Mouse (Mus musculus): ENCODE data around the gene Edar.

The Edar gene

DNA sequence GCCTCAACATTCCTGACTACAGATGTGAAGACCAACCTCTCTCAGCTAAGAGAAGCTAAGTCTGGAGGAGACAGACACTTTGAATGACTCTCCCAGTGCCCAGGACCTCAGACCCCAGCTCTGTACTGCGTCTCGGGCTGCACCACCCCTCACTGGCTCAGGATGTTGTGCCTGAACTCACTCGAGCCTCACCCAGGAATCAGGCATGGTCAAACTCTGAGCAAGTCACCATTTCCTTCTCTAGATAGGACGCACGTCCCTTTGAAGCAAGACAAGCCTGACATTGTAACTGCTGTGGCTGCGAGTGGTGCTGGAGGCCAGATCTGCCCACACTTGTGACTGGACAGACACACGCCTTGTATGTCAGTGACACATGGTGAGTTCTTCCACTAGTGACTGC lies 73.5 kb downstream of the Edar start:
- DNase-seq (ENCODE audit: low spot score in 2 of 2) = no peak

DNA sequence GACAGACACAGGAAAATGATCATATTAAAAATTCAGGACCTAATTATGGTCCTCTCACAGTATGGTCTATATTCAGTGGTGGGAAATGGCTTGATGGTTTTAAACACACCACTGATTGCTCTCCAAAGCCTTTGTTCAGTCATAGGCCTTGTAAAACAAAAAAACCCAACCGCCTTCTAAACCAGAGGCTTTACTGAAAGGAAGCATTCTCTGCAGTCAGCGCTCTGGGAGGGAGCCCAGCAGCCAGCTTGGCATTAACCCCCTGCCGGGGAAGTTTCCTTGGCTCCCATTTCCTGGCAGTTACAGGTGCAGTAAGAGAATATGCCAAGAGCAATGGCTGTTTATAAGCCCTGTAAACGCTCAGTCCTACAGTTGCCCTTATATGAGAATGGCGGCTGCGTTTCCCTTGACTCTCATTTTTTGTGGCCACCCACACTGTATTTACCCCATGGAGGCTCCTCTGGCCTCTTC lies 74.0 kb downstream of the Edar start:
- DNase-seq (ENCODE audit: low spot score in 2 of 2) = no peak

DNA sequence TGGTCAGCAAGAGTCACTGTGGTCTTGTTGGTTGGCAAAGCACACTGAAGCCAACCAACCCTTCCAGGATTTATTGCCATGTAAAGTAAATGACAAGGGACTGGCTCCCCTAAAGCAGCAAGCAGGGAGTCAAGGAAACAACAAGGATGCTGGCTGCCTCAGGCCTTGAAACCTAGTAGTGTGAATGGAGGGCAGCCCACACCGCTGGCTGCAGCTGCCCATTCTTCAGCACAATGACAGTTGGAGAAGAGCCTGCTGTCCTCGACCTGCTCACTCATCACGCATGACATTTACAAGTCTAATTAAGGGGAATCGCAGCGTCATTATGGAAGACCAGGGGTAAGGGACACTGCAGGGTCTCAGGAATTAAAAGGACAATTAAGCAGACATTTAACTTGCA lies 74.5 kb downstream of the Edar start:
- no peak for DNase-seq (ENCODE audit: low spot score in 2 of 2)

DNA sequence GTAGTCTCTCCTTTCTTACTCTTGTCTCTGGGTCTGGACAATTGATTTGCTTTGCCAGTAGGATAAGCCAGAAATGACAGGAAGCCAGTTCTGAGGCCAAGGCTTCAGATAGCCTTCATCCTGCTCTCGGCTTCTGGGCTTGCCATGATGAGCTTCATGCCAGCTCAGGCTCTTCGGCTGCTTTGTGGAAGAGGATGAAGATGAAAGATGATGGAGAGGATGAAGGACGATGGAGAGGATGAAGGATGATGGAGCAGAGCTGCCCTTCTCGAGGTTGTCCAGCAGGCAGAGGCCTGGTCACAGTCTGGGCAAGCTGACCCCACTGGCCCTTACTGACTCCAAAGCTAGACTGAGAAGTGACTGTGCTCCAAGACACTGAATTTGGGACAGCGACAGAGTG lies 75.3 kb downstream of the Edar start:
- no peak for DNase-seq (ENCODE audit: low spot score in 2 of 2)

DNA sequence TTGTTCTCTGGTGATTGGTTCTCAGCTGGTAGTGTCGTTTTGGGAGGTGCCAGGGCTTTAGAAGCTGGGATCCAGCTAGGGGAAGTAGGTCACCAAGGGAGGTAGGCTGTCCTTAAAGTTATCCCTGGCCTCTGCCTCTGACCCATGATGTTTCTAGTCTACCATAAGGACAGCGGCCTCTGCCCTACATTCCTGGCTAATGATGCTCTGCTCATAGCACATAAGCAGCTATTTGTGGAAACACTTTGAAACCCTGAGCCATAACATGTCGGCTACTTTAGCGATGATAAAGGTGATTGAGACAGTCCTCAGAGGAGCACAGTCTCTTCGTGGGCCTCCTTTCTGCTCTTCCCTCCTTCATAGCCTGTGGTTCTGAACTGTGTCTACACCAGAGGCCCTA lies 79.6 kb downstream of the Edar start:
- DNase-seq (ENCODE audit: low spot score in 2 of 2) = no peak

DNA sequence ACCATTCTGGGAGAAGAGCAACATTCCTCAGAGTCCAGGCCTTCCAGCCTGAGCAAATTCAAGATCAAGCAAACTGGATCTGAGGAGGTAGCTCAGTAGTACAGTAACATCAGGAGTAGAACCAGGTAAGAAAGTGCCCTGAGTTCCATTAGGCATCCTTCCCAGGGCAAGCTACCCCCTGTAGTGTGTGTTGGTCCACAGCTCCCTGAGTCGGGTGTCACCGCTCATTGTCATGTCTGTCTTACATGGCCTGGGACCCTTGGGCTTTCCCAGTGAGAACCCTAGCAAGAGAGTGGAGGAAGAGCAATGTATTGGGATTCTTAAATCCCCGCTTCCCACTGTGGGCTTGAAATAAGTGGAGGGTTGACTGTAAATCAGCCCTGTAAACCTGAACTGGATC lies 80.3 kb downstream of the Edar start:
- no peak for DNase-seq (ENCODE audit: low spot score in 2 of 2)

DNA sequence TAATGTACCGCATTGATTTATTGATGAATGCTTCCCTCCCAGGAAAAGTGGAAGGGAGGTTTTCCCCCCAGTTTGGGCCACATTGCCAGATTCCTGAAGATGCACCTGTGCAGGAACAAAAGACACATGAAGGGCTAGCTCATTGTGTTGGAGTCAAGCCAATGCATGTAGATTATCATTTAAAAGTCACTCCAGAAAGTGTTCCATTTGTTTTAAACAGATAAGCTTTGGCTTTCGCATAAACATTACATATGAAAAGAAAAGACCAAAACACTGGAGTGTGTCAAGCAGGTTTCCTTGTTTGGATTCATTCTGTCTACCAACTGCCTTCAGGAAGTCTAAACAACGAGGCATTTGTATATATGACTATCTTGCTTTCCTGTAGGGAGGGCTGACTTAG lies 81.0 kb downstream of the Edar start:
- no peak for DNase-seq (ENCODE audit: low spot score in 2 of 2)

DNA sequence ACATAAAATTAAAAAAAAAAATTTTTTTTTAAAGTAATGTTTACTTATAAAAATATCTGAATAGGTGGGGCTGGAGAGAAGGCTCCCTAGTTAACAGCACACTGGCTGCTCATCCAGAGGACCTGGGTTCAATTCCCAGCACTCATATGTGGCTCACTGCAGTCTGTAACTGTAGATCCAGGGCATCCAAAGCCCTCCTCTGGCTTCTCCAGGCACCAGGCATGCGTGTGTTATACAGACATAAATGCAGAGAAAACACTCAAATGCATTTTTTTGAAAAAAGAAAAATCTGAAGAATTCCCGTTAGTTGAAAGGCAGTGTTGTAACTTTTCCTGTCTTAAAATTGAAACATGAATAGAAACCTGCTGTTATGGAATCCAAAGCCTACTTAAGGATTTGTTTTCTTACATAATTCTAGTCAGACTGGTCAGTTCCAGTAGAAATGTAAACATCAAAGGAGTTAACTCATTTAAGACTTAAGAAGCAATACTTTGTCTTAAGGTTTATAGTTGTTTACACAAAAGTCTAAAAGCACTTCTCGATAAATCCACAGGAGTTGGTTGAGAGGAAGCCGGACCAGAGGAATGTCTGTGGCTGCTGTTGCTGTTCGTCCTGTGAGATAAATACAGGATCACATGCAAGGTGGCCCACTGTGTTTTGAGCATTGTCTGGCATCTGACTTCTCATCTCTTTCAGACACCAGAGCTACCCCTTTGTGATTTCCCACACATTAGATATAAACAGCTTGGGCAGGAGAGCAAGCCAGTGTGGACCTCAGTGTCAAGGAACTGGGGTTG lies 89.8 kb downstream of the Edar start:
- no peak for DNase-seq (ENCODE audit: low spot score in 2 of 2)

DNA sequence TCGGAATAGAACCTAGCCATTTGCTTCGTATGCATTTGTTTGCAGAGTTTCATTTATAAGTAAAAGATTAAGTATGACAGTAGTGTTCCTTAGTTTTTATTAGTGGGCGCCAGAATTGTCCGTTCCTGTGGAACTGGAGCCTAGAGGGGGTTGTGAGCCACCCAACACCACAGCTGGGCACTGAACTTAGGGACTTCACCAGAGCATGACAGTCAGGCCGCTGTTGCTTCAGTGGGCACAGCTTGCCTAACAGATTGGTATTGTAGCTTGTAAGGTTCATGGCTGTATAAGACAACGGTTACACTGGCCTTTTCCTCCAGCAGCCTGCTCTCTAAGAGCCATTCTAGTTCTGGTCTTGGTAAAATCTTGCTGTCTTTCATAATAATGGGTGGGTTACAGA lies 114.9 kb downstream of the Edar start:
- no peak for DNase-seq (ENCODE audit: low spot score in 2 of 2)

DNA sequence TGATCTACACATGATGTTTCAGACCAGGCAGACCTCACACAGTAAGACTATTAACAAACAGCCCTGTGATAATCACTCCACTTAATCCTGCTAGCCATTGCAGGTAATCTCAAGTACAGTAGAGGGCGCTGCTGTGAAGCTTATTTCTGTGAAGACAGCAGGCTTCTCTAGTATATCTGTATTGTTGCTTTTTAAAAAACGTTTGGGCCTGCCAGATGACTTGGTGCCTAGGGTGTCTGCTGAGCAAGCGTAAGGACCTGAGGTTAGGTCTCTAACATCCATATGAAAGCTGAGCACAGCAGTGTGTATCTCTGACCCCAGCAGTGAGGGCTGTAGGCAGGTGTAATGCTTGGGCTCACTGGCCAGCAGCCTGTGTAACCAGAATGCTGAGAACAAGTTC lies 115.6 kb downstream of the Edar start:
- DNase-seq (ENCODE audit: low spot score in 2 of 2) = peak in 1 of 2 experiments; percentile 24

DNA sequence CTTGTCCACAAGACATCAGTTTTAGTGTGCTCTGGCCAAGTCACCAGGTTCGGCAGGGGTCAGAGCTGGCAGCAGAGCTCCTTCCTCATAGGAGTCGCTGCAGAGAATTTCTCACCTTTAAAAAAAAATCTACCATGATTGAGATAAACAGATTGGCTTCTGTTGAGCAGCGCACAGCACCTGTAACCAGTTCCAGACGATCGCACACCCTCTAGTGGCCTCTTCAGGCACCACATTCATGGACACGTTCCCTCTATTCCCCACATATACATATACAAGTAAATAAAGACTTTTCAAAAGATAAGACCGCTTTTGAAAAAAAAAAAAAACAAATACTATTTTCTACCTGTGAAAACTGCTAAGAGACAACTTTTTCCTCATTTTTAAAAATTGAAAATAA lies 116.4 kb downstream of the Edar start:
- peak; percentile 28 for DNase-seq (ENCODE audit: low spot score in 2 of 2)

DNA sequence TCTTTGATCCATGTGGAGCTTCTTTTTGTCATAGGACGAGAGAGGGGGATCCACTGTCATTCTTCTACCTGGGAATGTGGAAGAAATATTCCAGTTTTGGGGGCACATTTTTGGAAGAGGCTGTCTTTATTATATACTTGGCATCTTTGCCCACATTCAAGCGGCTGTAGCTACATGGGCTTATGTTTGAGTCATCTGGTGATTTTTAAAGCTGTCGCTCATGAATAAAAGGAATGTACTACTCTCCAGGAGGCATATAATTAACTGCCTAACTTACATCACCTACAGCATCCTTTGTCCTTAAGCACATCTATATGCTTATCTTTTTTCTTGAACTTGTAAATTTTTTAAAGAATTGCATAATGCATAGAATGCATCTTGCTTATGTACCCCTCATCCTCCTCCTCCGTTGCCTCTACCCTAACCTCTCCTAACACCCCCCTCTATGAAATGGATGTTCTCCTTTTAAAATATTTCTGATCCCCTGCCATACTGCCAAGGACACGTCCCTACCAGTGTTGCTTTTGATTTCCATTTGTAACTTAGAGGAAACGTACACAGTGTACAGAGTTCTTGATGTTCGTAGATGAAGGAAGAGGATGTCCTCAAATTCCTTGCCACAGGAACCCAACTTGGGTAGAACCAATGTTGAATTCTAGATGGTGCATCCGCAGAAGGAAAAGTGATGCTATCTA lies 120.6 kb downstream of the Edar start:
- no peak for DNase-seq (ENCODE audit: low spot score in 2 of 2)

Data from frontal cortex, postnatal 25 days (tissue).